Mouse (Mus musculus): ENCODE data around the gene Car3. TPM values are rescaled to one million over a fixed set of nuclear protein-coding genes. Genes with fewer than 3 reads are reported as not detected.
A peak's percentile ranks its signal among the peaks of the same experiment; 100 is the strongest.

The Car3 gene
- total and polyA plus RNA-seq, 3 experiments, result 1.7 to 4.9 TPM; not detected in 1

- Histone ChIP-seq H3K4me1 (ENCODE audit: control insufficient read depth in 1 of 2, insufficient read depth in 2 of 2, low read length in 2 of 2) (peaks cover 20 to 23% of the 10 kb centered on the region in 2 experiments), H3K79me2 (ENCODE audit: control insufficient read depth, insufficient read depth, low read length, poor library complexity) (no peaks in the 10 kb centered on the region; the same call in 1 of the 2 replicates), H3K9ac (ENCODE audit: control insufficient read depth, low read depth, low read length, poor library complexity, severe bottlenecking) (no peak overlapping the region), H3K4me3 (ENCODE audit: control insufficient read depth in 1 of 2, insufficient read depth in 1 of 2, low read depth in 2 of 2, low read length in 2 of 2) (no peak overlapping the region), H3K9me3 (replicated peaks; ENCODE audit: insufficient read depth, low read length) (no peaks in the 10 kb centered on the region), H3K27ac (ENCODE audit: control insufficient read depth, low read depth, low read length) (no peak overlapping the region), H3K36me3 (ENCODE audit: control insufficient read depth in 1 of 2, insufficient read depth in 2 of 2, low read length in 2 of 2) (peaks cover 0 to 22% of the 10 kb centered on the region in 2 experiments; a peak in 2 of 4 replicates), H3K27me3 (ENCODE audit: control insufficient read depth in 1 of 2, insufficient read depth in 2 of 2, low read length in 2 of 2) (no peaks in the 10 kb centered on the region)
- peak; percentile 81 for DNase-seq (ENCODE audit: low read depth, low spot score)
- TF ChIP-seq RAD21 (IDR thresholded peaks at IDR 0.05; ENCODE audit: low read depth, low read length), result peak; percentile 78
- TF ChIP-seq SMC3 (IDR thresholded peaks at IDR 0.05; ENCODE audit: low read depth, low read length), result peak; percentile 79
- peak in 2 of 3 experiments; percentile 41 to 61; a peak in 4 of 6 replicates for TF ChIP-seq CTCF (IDR thresholded peaks at IDR 0.05 in 2 of 3, conservative IDR thresholded peaks at IDR 0.05 in 1 of 3; ENCODE audit: control insufficient read depth in 1 of 3, insufficient read depth in 1 of 3, low read depth in 2 of 3, low read length in 3 of 3, poor library complexity in 1 of 3, severe bottlenecking in 1 of 3)
- TF ChIP-seq NRF1 (IDR thresholded peaks at IDR 0.05; ENCODE audit: insufficient read depth, low read depth, low read length, poor library complexity, severe bottlenecking), result no peak
- TF ChIP-seq ZC3H11A (IDR thresholded peaks at IDR 0.05; ENCODE audit: low read depth, low read length), result peak; percentile 87
Measured at GRCm38 (mm10) chr3:14874402-14875040, 11.2 kb downstream of the Car3 start.

GRCm38 (mm10) chr3:14876325-14876918 is 13.1 kb downstream of the Car3 start:
- Histone ChIP-seq H3K79me2 (ENCODE audit: control insufficient read depth, insufficient read depth, low read length, poor library complexity) (no peaks in the 10 kb centered on the region; the same call in 1 of the 2 replicates), H3K27ac (ENCODE audit: control insufficient read depth, low read depth, low read length) (peak overlapping the region; percentile 100), H3K36me3 (ENCODE audit: control insufficient read depth in 1 of 2, insufficient read depth in 2 of 2, low read length in 2 of 2) (peaks cover 0 to 23% of the 10 kb centered on the region in 2 experiments; a peak in 2 of 4 replicates), H3K9ac (ENCODE audit: control insufficient read depth, low read depth, low read length, poor library complexity, severe bottlenecking) (peak overlapping the region; percentile 64), H3K27me3 (ENCODE audit: control insufficient read depth in 1 of 2, insufficient read depth in 2 of 2, low read length in 2 of 2) (no peaks in the 10 kb centered on the region), H3K4me3 (ENCODE audit: control insufficient read depth in 1 of 2, insufficient read depth in 1 of 2, low read depth in 2 of 2, low read length in 2 of 2) (peak overlapping the region; percentile 8 to 10; a peak in 2 of 4 replicates), H3K4me1 (ENCODE audit: control insufficient read depth in 1 of 2, insufficient read depth in 2 of 2, low read length in 2 of 2) (peaks cover 18 to 21% of the 10 kb centered on the region in 2 experiments), H3K9me3 (replicated peaks; ENCODE audit: insufficient read depth, low read length) (no peaks in the 10 kb centered on the region)
- TF ChIP-seq GABPA (IDR thresholded peaks at IDR 0.05; ENCODE audit: low read depth, low read length) (no peak), CTCF (IDR thresholded peaks at IDR 0.05 in 2 of 3, conservative IDR thresholded peaks at IDR 0.05 in 1 of 3; ENCODE audit: control insufficient read depth in 1 of 3, insufficient read depth in 1 of 3, low read depth in 2 of 3, low read length in 3 of 3, poor library complexity in 1 of 3, severe bottlenecking in 1 of 3) (no peak), SMC3 (IDR thresholded peaks at IDR 0.05; ENCODE audit: low read depth, low read length) (peak; percentile 1; the same call in 1 of the 2 replicates), POLR2AphosphoS5 (IDR thresholded peaks at IDR 0.05; ENCODE audit: borderline replicate concordance, low read depth, low read length) (no peak), MXI1 (IDR thresholded peaks at IDR 0.05; ENCODE audit: low read depth, low read length) (no peak)
- peak; percentile 28 for DNase-seq (ENCODE audit: low read depth, low spot score)

GRCm38 (mm10) chr3:14877251-14877909 is 14.1 kb downstream of the Car3 start:
- H3K27me3 ChIP-seq (ENCODE audit: control insufficient read depth in 1 of 2, insufficient read depth in 2 of 2, low read length in 2 of 2), result no peaks in the 10 kb centered on the region
- H3K9ac ChIP-seq (ENCODE audit: control insufficient read depth, low read depth, low read length, poor library complexity, severe bottlenecking), result peak overlapping the region; percentile 75
- peaks cover 0 to 31% of the 10 kb centered on the region in 2 experiments; a peak in 2 of 4 replicates for H3K36me3 ChIP-seq (ENCODE audit: control insufficient read depth in 1 of 2, insufficient read depth in 2 of 2, low read length in 2 of 2)
- peak overlapping the region in 1 of 2 experiments; percentile 10; a peak in 3 of 4 replicates for H3K4me3 ChIP-seq (ENCODE audit: control insufficient read depth in 1 of 2, insufficient read depth in 1 of 2, low read depth in 2 of 2, low read length in 2 of 2)
- peaks cover 25% of the 10 kb centered on the region in 2 experiments for H3K4me1 ChIP-seq (ENCODE audit: control insufficient read depth in 1 of 2, insufficient read depth in 2 of 2, low read length in 2 of 2)
- peak overlapping the region; percentile 100 for H3K27ac ChIP-seq (ENCODE audit: control insufficient read depth, low read depth, low read length)
- H3K79me2 ChIP-seq (ENCODE audit: control insufficient read depth, insufficient read depth, low read length, poor library complexity), result peaks cover 2% of the 10 kb centered on the region
- H3K9me3 ChIP-seq (replicated peaks; ENCODE audit: insufficient read depth, low read length), result no peaks in the 10 kb centered on the region
- DNase-seq (ENCODE audit: low read depth, low spot score), result peak; percentile 91
- peak; percentile 16; the same call in 1 of the 2 replicates for TF ChIP-seq SMC3 (IDR thresholded peaks at IDR 0.05; ENCODE audit: low read depth, low read length)
- TF ChIP-seq KAT2A (conservative IDR thresholded peaks at IDR 0.05; ENCODE audit: low read depth, low read length), result peak; percentile 33
- TF ChIP-seq TBP (IDR thresholded peaks at IDR 0.05; ENCODE audit: low read depth, low read length), result peak; percentile 24; the same call in 1 of the 2 replicates
- no peak for TF ChIP-seq MAFK (IDR thresholded peaks at IDR 0.05; ENCODE audit: borderline replicate concordance, low read depth, low read length)
- peak; percentile 56; the same call in 1 of the 2 replicates for TF ChIP-seq MAX (IDR thresholded peaks at IDR 0.05; ENCODE audit: low read length)
- TF ChIP-seq MYC (IDR thresholded peaks at IDR 0.05; ENCODE audit: low read depth, low read length), result no peak
- peak; percentile 61; the same call in 1 of the 2 replicates for TF ChIP-seq MXI1 (IDR thresholded peaks at IDR 0.05; ENCODE audit: low read depth, low read length)
- peak; percentile 80 for TF ChIP-seq ETS1 (IDR thresholded peaks at IDR 0.05; ENCODE audit: low read depth, low read length)
- TF ChIP-seq ZMIZ1 (IDR thresholded peaks at IDR 0.05; ENCODE audit: low read depth, low read length), result 0 out of 2 replicates have a peak, but pooled peaks have one; percentile 46
- peak; percentile 70 for TF ChIP-seq SIN3A (IDR thresholded peaks at IDR 0.05; ENCODE audit: low read length)
- no peak for TF ChIP-seq RAD21 (IDR thresholded peaks at IDR 0.05; ENCODE audit: low read depth, low read length)
- TF ChIP-seq TCF12 (IDR thresholded peaks at IDR 0.05; ENCODE audit: low read depth, low read length), result peak; percentile 94
- no peak for TF ChIP-seq NRF1 (IDR thresholded peaks at IDR 0.05; ENCODE audit: insufficient read depth, low read depth, low read length, poor library complexity, severe bottlenecking)
- no peak for TF ChIP-seq POLR2AphosphoS2 (IDR thresholded peaks at IDR 0.05; ENCODE audit: low read length)
- TF ChIP-seq E2F4 (IDR thresholded peaks at IDR 0.05; ENCODE audit: borderline replicate concordance, low read depth, low read length), result no peak
- TF ChIP-seq ELF1 (IDR thresholded peaks at IDR 0.05; ENCODE audit: low read depth, low read length), result 0 out of 2 replicates have a peak, but pooled peaks have one; percentile 12

Data from MEL (cell line).